Mouse (Mus musculus) embryo, embryonic 11.5 days (tissue): Measurements from ENCODE around the gene Spocd1.
"Not testable (repeated sequence)": the region's sequence is repeated elsewhere in the genome, so short reads cannot be mapped to it uniquely, and the experiment has no call there.

Experiments
- DNase-seq: peaks from one replicate; pipeline ENCODE4 v3.0.0-alpha.2; 2012; ENCODE audit warnings: low read depth, low spot score

Spocd1 gene

DNA sequence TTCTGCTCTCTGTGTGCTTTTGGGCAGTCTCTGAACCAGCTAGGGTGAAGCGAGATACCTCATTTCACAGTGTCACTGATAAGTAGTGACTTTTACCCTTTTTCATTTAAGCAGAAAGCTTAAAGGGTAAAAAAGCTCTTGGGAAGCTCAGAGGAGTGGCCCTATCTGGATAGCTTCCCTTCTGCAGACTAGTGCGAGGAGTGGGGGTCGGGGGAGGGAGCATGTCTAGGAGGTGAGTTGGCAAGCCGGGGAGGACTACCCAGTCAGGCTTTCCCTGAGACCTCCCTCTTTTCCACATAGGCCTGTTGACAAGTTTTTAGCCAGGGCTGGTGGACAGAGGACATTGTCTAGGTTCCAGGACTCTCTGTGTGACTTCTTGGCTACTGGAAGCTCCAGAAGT lies at the start of gene Spocd1:
Spocd1 (plus strand) TSS at position 301 of the 400 bp plus-strand sequence.
- DNase-seq = no peak

DNA sequence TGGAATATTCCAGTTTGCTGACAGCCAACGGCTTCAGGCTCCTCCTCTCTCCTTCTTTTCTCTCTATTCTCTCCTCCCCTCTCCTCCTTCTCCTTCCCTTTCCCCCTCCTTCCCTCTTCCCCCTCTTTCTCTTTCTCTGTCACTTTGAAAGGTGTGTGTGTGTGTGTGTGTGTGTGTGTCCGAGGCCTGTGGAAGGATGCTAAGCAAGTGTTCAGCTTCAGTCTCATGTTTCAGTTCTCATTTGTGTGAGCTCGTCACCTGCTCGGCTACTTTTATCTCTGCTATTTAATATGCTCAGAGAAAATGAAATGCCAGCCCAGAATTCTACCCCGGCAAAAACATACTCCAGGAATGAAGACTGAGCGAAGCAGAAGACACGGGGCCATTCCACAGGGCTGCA lies 48.4 kb upstream of the Spocd1 start:
- no peak for DNase-seq

DNA sequence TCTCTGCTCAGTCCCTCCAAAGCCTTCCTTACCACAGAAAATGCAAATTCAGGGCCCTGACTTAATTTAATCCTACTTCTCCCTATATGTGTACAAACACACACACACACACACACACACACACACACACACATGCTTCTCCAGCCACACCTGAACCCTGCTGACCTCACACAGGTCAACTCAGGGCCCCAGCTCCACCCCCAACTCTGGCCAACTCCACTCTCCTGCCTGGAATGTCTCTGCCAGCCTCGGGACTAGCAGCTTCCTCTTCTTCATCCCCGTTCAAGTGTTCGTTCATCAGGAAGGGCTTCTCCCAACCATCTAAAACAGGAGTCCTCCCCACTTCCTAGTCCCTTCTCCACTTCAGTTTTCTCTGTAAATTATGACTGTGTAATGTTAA lies 47.4 kb upstream of the Spocd1 start:
- DNase-seq = no peak

DNA sequence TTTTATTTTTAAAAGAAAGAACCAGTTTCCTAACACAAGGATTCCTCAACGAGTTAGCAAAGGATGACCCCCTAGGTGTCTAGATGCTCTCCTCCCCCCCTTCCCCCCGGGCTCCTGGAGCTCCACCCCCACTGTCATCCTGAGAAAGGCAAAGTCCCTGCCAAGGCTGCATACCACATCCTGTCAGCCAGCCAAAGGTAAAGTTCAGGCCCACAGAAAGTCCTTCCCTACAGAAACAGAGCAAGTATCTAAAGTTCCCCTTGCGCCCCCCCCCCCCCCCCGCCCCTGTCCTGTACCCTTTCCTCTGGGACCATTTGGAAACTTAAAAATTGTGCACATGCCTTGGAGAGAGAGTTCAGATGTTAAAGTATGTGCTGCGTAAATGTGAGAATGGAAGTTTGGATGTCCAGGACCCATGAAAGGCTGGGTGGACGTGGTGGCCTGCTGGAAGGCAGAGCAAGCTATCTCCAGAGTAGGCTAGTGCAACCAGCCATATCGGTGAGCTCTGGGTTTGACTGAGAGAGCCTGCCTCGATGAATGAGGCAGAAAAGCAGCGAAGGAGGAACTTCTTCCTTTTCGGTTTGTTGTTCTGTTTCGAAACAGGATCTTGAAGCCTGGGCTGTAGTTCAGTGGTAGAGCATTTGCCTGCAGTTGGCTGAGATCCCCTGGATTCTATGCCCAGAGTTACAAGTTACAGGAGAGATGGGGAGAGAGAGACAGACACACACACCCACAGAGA lies 46.3 kb upstream of the Spocd1 start:
- no peak for DNase-seq

DNA sequence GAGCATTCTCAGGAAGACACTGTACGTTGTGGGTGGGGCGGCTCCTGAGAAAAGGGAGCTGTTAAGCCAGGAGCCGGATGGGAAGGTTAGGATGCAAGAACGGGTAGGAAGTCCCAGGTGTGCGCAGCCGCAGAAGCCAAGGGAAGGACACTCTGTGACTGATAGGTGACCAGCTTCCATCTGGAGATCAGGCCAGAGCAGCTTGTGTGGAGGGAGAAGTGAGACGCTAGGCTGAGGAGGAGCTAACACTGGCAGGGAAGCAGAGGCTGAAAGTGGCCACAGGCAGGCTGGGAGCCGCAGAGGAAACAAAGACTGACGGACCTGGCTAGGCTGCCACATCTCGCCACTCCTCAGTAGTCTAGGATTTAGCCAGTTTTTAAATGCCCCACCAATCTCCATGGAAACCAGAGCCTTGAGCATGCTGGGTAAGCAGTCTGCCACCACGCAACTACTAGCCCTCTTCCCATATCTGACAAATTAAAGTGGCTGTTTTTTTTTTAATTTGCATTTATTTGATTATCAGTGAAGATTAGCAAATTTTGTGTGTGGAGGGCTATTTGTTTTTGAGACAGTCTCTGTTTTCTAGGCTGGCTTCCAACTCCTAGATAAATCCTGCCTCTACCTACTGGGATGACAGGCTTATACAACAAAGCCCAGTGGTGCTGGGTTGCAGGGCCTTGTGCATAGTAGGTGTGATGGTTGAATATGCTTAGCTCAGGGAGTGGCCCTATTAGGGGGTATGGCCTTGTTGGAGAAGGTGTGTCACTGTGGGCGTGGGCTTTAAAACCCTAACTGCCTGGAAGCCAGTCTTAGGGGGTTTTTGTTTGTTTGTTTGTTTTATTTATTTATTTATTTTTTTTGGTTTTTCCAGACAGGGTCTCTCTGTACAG lies 44.8 kb upstream of the Spocd1 start:
- DNase-seq = no peak

DNA sequence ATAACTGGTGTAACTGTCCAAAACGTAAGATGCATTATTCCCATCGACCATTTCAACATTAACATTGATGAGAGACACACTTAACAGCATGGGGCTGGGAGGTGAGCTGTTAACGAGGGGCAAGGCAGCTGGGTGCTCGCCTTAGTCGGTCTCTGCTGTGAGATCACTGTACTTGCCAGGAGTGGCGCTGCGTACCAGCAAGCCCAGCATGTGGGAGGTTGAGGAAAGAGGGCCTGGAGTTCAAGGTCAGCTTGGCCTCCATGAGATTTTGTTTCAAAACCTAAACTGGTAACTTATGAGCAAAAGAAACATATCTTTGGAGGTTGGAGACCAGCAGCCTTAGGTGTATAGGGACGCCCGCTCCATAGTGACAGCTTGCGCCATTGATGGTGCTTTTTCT lies 39.4 kb upstream of the Spocd1 start:
- no peak for DNase-seq

DNA sequence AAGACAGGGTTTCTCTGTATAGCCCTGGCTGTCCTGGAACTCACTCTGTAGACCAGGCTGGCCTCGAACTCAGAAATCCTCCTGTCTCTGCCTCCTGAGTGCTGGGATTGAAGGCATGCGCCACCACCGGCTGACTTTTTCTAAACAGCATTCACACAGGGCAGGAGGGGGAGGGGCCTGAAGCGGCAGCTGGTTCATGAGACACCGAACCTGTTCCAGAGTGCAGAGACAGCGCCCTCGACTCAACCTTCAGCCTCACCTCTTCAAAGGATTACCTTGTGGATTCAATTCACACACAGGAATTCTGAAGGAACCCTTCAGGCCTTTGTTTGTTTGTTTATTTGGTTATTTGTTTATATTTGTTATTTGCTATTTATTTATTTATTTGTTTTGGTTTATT lies 39.0 kb upstream of the Spocd1 start:
- DNase-seq = no peak

DNA sequence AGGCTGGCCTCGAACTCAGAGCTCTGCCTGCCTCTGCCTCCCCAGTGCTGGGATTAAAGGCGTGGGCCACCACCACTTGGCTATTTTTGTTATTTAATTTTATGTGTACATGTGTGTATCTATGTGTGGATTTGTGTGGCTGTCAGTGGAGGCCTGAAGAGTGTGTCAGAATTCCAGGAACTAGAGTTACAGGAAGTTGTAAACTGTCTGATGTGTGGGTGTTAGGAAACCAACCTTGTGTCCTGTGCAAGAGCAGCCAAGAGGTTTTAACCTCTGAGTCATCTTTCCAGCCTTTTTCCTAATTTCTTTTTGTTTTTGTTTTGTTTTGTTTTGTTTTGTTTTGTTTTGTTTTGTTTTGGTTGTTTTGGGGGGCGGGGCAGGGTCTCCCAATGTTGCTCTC lies 34.2 kb upstream of the Spocd1 start:
- DNase-seq = no peak

DNA sequence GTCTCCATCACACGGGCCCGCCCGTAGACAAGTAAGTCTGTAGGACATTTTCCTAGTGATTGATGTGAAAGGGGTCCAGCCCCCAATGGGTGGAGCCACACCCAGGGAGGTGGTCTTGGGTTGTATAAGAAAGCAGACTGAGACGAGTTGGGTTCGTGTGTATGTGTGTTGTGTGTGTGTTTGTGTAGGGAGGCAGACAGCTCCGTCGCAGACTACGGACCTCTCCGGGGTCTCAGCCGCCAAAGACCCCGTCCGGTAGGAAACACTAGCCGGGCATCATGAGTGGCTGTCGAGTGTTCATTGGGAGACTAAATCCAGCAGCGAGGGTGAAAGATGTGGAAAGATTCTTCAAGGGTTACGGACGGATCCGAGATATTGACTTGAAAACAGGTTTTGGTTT lies 30.2 kb upstream of the Spocd1 start:
- not testable (repeated sequence) for DNase-seq

DNA sequence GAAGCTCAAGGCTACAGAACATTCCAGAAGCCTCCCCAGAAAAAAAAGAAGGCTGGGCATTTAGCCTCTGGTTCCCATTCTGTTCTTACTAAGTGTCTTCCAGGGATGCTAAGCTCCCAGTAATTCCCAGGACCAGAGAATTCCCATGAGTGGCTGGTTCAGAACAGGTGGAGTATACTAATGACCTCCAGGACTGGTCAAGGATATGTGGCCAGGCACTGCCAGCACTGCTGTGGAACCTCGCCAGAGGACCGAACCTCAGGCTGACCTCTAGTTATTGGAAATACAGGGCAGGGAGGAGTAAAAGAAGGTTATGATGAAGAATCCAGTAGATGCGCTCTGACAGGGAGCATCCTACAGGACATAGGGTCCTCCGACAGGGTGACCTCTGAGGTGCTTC lies 26.7 kb upstream of the Spocd1 start:
- DNase-seq = no peak

DNA sequence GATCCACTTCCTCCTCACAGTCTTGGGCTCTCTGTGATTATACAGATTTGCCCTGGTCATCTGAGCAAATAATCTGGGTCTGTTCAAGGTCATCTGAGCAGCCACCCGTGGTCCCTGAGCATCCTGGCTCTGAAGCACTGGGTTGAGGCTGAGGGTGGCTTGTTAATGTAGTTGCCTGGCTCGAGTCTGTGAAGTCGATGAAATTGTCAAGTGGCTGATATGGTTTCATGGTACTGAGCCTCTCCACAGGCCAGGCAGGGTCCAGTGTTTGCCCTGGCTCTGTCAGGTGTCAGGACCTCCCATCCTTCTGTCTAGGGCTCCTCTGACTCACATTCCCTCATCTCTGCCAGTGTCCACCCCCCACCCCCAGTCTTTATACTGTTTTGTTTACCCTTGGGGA lies 25.5 kb upstream of the Spocd1 start:
- DNase-seq = no peak

DNA sequence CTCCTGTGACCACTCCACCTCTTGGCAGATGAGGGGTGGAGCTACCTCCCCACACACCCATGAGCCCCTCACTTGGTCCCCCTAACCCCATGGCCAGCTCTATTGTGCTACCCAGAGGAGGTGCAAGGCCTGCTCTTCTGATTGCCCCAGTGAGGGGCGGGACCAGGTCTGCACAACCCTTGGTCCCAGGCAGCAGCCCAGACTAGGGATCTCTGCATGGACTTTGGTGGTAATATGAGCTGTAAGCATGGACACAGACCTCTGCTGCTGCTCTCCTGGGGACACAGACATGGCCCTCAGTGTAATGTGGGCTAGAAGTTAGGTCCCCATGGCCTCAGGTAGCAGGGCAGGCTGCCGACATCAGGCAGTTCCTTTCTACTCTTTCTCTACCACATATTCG lies 24.0 kb upstream of the Spocd1 start:
- no peak for DNase-seq

DNA sequence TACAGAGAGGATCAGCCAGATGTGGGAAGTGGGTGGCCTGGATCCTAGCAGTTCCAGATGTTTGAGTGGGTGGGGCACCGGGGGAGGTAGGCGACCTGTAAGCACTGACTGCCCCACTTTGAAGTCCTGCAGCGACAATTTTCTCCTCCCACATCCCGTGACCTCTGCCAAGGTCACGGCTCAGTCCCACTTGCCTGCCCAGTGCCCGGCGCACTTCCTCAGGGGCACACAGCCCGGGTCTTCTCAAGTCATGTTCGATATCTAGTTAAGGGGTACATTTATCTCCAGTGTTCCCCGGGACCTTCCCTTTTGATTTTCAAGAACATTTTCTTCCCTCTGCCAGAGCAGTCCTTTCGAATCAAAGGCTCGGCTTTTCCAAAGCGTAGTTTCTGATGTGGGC lies 23.0 kb upstream of the Spocd1 start:
- no peak for DNase-seq

DNA sequence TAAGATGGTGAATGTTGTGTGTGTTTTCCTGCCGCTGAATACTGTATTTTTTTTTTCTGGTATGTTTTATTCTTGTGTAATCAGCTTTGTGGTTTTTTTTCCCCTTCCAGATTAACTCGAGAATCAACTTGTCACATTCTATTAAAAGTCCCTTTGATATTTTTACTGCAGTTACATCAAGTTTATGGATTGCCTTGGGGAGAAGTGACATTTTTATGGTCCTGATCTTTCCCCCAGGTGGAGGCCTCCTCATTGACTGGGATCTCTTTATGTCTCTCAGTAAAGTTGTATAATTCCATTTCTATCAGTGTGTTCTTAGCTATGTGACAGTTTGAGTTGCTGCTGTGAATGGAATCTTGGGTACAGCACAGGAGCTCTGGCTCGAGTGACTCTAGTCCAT lies 20.2 kb upstream of the Spocd1 start:
- DNase-seq = no peak

DNA sequence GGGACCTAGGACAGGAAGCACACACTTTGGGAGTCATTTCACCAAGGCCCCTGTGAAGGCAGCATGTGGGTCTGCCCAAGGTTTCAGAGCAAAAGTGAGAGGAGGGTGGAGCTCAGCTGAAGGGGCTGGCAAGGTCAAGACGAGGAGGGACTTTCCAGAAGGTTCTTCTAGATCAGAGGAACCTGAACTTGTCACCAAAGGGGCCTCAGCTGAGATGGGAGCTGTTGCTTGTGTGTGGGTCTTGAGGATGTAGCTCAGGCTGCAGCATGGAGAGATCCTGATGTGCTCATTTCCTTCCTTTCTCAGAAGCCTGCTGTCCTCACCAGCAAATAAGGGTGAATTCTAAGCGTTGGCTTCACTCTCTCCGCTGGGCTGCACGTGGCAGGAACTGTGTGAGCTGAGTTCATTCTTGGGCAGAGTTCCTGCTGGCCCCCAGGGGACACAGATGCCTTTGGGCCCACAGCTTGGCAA lies 19.8 kb upstream of the Spocd1 start:
- DNase-seq = no peak

DNA sequence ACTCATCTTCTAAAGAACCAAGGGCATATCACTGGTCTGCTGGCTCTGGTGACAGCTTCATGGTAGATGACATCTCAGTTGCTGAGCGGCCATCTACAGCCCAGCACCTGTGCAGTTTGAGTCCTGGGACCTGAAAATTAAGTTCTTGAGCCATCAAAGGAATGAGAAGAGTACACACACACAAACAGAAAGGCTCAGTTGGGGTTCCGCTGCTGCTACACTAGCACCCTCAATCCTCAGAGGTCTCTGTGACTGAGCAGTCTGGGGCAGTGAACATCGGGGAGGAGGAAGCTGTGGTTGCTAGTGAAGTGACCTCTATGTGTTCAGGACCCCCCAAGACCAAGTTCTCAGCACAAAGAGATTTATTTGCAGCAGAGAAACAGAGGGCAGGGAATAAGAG lies 16.1 kb upstream of the Spocd1 start:
- no peak for DNase-seq

DNA sequence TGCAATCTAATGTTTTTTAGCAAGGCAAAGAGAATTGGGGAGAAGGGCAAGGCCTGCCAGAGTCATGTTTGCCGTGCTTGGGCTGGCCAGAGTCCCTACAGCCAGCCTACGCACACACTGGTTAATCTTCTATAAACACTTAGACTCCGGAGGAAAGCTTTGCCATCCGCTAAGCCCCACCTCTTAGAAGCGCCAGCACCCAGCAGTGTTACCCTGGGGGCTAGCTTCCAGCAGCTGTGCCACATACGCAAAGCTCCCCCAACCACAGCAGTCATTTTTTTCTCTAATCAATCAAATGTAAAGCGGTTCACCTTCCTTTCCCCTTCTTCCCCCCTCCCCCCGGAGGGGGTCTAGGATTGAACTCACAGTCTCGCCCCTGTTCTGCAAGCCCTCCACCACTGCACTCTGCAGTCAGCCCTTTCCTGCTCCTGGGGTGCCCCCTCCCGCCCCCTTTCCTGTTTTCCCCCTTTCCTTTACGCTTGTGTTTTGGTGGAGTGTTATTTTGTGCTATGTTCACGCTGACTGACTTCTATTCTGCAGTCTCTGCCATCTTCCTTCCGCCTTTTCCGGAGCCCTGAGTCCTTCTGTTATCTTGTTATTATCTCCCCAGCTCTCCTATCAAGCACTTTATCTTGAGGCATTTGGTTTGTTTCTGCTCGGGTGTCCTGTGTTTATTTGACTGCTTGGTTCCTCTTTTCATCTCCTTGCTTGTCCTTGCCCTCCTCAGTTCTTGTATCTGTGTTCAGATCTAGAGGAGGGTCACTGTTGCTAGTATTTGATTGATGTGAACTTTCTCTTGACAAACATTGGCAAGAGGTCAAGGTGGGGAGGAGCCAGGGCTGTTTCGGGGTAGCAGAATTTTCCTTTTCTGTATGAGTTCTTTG lies 15.0 kb upstream of the Spocd1 start:
- no peak for DNase-seq

DNA sequence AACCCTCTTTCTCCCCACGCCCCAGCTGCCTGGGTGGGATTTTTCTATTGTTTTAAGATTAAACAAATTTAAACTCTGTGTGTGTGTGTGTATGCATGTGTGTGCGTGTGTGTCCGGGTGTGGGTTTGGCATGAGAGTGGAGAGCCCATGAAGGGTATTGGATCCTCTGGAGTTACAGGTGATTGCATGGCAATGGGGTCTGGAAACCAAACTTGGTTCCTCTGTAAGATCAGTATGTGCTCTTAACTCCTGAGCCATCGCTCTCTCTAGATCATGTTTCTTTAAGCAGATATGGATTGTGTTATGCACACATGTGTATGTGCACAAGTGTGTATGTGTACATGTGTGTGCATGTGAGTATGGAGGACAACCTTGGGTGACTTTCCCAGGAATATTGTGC lies 14.4 kb upstream of the Spocd1 start:
- no peak for DNase-seq

DNA sequence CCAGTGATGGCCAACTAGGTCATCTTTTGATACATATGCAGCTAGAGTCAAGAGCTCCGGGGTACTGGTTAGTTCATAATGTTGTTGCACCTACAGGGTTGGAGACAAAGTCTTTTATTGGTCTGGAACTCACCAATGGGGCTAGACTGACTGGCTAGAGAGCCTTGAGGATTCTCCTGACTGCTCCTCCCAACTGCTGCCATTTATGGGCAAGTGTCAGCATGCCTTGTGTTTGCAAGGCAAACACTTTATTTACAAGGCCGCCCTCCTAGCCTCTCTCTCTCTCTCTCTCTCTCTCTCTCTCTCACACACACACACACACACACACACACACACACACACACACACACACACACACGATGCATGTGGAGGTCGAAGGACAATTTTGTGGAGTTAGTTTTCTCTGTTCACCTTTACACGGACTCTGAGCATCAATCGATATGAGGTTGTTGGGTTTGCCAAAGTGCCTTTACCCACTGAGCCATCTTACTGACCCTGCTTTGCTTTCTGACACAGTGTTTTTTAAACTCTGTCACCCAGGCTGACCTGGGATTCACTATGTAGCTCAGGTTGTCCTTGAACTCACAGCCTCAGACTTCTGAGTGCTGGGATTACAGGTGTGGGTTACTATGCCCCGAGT lies 13.6 kb upstream of the Spocd1 start:
- DNase-seq = no peak

DNA sequence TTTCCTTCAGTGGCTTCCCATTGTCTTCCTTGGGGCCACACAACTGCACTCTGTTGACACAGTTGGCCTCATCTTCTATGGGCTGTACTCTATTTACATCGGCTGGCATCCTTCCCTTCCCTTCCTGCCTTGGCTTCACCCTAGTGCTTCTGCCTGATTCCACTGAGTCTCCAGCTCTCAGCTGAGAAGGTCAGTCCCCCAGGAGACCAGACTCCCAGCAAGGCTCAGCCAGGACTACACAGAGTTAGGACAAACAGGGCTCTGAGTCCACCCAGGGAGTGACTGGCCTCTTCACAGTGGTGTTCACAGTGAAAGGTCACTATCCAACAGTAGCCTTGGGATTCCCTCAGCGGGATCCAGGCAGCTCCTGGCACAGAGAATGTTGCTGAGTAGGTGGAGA lies 12.9 kb upstream of the Spocd1 start:
- DNase-seq = no peak

DNA sequence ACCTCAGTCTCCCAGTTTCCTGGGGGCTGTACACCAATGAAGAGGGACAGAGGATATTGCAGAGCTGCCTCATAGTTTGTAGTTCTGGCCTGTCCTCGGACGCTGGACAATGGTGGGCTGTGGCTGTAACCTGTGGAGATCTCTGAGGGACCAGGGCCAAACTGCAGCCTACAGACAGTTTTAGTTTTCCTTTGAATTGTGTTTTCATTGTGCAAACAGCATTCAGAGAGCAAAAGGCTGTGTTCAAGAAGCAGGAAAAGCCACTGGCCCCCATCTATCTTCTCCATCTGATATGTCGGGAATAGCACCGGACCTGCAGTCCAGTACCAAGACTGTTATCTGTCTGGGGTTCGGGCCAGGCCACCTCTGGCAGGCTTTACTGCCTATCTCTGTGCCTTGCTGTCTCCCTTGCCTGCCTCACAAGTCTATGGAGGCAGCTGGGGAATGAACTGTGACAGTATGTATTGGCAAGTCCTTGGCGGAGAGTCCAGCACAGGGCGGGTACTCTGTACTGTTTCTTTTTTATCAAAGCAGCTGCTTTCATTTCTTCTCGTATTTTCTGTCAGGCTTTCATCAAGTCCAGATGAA lies 11.9 kb upstream of the Spocd1 start:
- no peak for DNase-seq
